Mouse (Mus musculus): ENCODE results near the gene Smim11.

Smim11 gene

DNA sequence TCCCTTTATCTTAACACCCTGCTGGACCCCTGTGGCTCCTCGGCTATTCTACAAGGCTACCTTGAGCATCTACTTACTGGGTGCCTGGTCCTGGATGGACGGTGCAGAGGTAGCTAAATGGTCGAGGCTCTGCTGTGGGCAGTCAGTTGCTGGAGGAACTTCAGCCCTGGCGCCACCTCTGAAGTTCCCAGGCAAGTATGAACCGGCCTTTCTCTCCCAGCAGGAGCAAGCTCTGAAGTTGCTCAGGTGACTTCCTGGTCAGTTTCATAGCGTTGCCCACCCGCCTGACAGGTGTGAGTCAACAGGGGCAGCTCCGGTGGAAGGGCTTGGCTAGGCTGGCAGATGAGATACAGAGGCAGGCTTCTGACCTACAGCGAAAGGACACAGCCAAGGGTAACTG lies 58.1 kb downstream of the Smim11 start, which contains the start of gene Kcne1:
Gene Kcne1, minus strand, starts transcription at position 240 of the 400 bp plus-strand sequence.
- in situ Hi-C loops (cut with MboI, MseI): no loop called here

- in situ Hi-C loops (cut with MboI, MseI): no loop called here
Observed at GRCm38 (mm10) chr16:92360711-92361110, 59.6 kb downstream of the Smim11 start.

Measured in T-helper 17 cell (primary cell).